Mouse (Mus musculus): ENCODE measurements around the gene Cntn5. TPM values are rescaled to one million over a fixed set of nuclear protein-coding genes. Genes with fewer than 3 reads are reported as not detected.

Gene Cntn5
- total RNA-seq, 1 experiment from 2014 or later = not detected

DNA sequence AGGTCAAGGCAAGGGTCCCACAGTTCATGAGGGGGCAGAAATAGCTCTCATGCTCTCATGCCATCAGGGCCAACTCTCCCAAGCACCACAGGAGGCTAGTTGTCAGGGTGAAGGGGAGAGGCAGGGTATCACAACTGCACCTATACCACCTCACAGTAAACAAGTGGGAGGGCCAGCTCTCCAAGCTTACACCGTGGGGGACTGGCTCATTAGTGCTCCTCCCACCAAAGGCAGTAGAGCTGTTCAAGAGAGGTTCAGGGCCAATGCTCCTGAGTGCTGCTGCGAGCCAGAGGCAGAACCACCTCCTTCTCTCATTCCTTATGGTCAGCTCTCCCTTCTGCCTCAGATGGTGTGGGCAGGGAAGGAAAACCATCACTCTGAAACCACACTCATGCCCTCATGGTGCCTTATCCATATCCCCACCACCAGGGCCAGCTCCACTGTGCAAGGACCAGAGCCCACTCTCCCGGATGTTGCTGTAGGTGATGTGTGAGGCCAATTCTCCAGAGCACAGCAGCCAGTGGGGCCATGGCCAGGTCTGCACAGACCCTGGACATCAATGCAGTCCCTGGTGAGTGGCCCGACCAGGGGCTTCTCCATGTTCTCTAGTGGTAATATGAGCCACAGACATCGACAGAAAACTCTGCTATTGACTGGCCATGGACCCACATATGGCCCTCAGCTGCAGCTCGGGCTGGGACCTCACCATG lies 538.2 kb downstream of the Cntn5 start:
- no peak for ATAC-seq (replicated peaks in 1 of 2; ENCODE audit: insufficient read depth in 1 of 2, low FRiP score in 2 of 2, low TSS enrichment in 1 of 2, low read depth in 1 of 2, poor library complexity in 2 of 2, severe bottlenecking in 2 of 2)

DNA sequence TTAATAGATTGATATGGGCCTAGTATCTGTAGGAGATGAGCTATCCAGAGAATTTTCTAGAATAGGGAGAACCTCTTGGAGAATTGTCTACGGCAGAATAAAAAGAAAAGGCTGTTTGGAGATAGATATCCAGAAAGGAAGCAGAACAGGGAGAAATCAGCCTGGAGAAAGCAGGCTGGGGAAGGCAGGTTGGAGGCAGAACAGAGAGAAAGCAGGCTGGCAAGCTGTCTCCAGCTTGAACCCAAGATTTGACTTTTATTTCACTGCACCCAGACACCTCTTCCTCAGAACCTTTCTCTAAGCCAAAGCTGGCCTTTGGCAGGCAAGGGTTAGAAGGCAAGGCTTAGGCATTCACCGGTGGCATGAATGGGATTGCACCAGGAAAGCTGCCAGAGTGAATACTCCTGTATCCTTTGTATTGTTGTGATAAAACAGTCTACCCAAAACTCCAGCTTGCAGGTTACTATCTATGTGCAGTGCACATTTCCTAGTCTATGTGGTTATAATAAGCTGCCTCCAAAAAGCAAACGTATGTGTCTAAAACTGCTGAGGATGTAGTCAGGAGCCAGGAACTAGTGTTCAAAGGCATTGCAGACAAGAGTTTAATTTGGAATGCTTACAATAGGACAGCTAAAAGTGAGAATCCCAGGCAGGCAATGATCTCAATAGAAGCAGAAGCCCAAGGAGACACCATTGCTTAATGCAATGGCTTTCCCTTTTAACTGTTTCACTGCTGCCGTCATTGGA lies 553.5 kb downstream of the Cntn5 start:
- no peak for ATAC-seq (replicated peaks in 1 of 2; ENCODE audit: insufficient read depth in 1 of 2, low FRiP score in 2 of 2, low TSS enrichment in 1 of 2, low read depth in 1 of 2, poor library complexity in 2 of 2, severe bottlenecking in 2 of 2)

DNA sequence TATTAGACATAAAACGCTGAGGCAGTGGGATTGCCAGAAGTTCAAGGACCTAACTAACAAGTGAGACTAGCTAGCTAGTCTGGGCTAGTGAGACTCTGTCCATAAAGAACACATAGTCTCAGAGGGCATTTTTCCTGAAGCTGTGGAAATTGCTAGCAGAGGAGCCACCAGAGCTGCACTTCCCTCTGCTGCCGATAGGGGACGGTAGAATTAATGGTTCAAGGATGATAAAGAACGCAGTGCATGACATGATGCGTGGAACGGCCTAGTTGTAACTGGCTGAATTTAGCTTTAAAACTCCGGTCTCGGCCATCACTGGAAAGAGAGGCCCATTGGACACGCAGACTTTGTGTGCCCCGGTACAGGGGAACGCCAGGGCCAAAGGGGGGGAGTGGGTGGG lies 555.8 kb downstream of the Cntn5 start:
- no peak for ATAC-seq (replicated peaks in 1 of 2; ENCODE audit: insufficient read depth in 1 of 2, low FRiP score in 2 of 2, low TSS enrichment in 1 of 2, low read depth in 1 of 2, poor library complexity in 2 of 2, severe bottlenecking in 2 of 2)

DNA sequence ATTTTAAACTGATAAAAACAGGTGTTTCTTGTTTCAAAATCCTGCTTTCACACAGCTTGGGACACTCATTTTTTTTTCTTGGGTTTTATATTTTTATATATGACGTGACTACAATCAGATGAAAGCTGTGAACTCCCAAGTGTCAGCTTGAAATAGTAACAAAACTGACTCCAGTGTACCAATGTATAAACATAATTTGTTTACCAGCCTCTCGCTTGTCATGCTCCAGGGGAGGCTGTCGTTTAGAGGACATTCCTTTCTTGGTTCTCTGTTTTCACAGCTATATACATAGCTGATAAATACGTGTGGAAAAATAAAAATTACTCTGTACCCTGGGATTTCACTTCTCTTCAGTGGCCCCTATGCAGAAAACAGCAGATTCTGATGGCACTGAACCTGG lies 556.4 kb downstream of the Cntn5 start:
- no peak for ATAC-seq (replicated peaks in 1 of 2; ENCODE audit: insufficient read depth in 1 of 2, low FRiP score in 2 of 2, low TSS enrichment in 1 of 2, low read depth in 1 of 2, poor library complexity in 2 of 2, severe bottlenecking in 2 of 2)

DNA sequence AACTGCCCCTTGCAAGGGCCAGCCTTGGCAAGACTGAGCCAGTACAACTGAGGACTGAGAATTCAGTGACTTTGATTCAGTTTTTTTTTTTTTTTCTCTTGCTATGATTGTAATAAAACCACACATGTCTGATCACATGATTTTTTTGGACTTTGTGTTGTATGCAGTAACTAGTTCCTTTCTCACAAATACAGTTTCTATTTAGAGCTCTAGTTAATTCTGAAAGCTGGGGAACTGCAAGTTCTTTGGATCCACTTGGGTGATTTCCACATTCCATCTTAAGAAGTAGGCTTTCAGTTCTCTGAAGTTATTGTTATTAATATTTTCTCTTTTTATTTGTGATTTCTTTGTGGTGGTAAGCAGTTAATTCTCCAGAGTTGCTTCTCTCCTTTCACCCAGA lies 563.8 kb downstream of the Cntn5 start:
- ATAC-seq (replicated peaks in 1 of 2; ENCODE audit: insufficient read depth in 1 of 2, low FRiP score in 2 of 2, low TSS enrichment in 1 of 2, low read depth in 1 of 2, poor library complexity in 2 of 2, severe bottlenecking in 2 of 2) = no peak

DNA sequence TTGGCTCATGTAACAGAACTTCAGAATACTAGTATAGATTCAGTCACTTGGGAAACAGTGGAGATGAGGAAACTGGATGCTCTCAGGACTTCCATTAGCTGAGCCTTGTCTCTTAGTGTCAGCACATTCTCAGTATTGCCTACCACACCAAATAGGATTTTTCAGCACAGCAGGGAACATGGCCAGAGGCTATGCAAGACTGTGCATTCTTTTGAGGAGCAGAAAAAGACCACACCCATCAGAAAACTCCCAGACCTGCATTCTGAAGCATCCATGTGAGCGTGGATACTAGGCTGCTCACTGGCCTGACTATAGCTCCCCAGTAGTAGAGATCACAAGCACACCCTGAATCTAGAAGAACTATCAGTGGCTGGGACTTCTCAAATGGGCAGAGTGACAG lies 564.9 kb downstream of the Cntn5 start:
- no peak for ATAC-seq (replicated peaks in 1 of 2; ENCODE audit: insufficient read depth in 1 of 2, low FRiP score in 2 of 2, low TSS enrichment in 1 of 2, low read depth in 1 of 2, poor library complexity in 2 of 2, severe bottlenecking in 2 of 2)

DNA sequence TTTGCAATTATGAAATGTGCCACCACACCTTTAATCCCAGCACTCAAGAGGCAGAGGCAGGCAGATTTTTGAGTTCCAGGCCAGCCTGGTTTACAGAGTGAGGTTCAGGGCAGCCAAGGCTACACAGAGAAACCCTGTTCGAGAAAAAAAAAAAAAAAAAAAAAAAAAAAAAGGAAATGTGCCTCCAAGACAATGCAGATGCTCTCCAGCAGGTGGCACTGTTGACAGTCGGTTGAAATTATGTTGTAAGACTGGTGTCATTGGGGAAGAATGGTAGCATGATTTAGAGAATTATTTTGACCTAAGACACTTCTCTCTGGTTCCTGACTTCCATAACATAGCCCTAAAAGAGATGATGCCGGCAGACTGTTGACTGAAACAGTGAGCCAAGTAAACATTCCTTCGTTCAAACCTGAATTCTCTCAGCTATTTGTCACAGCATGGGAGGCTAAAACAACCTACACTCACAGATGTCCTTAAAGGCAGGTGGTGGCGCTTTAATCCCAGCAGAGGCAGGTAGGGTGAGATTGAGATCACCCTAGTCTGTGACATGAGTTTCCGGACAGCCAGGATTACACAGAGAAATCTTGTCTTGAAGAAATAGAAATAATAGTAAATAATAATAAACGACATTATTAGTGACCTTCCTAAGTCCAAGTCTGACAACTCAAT lies 579.7 kb downstream of the Cntn5 start:
- ATAC-seq (replicated peaks in 1 of 2; ENCODE audit: insufficient read depth in 1 of 2, low FRiP score in 2 of 2, low TSS enrichment in 1 of 2, low read depth in 1 of 2, poor library complexity in 2 of 2, severe bottlenecking in 2 of 2) = 0 out of 4 replicates have a peak, but pooled peaks of 1 of the 2 experiments have one; percentile 75

DNA sequence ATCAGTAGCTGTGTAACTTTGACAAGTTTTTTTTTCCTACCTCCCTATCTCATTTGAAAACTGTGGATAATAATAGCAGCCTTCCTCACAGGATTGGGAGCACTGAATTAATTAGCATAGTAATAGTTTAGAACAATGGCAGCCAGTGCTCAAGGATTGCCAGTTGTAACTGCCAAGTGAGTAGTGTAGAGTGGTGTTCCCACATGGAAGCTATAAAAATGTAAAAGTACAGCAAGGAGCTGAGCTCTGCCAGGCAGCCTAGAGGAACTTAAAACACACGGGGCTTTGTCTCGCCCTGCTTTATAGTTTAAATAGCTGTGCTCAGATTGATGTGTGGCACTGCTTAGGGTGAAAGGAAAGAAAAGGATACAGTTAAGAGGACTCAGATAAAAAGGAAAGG lies 635.2 kb downstream of the Cntn5 start:
- no peak for ATAC-seq (replicated peaks in 1 of 2; ENCODE audit: insufficient read depth in 1 of 2, low FRiP score in 2 of 2, low TSS enrichment in 1 of 2, low read depth in 1 of 2, poor library complexity in 2 of 2, severe bottlenecking in 2 of 2)

DNA sequence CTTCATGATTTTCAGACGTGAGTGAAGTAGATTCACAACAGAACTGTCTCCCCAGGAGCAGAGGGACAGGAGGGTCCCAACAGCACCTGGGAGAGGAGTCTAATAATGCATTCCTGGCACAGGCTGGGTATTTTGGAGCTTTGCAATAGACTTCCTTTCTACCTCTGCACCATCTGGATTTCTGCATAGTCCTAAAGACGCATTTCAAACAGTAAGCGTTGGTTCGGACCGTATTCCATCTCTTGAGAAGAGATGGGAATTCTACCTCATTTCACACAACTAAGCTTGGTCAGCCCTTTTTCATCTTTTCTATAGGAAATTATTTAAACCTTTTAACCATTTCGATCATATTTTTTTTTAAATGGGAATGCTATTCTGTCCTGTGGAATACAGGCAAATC lies 635.7 kb downstream of the Cntn5 start:
- ATAC-seq (replicated peaks in 1 of 2; ENCODE audit: insufficient read depth in 1 of 2, low FRiP score in 2 of 2, low TSS enrichment in 1 of 2, low read depth in 1 of 2, poor library complexity in 2 of 2, severe bottlenecking in 2 of 2) = no peak

DNA sequence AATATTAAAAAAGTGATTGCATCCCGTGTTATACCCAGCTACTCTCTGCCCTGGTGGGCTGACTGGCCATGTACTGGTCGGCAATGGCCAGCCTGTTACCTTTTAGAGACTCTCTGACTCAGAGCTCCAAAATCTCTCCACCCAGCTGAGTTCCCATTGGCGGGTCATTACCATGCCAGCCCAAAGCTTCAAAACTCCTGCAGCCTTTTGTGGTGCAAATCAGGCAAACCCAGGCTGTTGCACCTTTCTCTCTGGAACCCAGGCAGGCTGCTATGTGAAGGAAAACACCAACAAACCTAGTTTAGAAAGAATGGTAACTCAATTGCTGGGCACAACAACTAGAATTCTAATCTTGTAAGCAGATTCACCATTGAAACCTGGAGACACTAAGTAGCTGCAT lies 639.0 kb downstream of the Cntn5 start:
- no peak for ATAC-seq (replicated peaks in 1 of 2; ENCODE audit: insufficient read depth in 1 of 2, low FRiP score in 2 of 2, low TSS enrichment in 1 of 2, low read depth in 1 of 2, poor library complexity in 2 of 2, severe bottlenecking in 2 of 2)

DNA sequence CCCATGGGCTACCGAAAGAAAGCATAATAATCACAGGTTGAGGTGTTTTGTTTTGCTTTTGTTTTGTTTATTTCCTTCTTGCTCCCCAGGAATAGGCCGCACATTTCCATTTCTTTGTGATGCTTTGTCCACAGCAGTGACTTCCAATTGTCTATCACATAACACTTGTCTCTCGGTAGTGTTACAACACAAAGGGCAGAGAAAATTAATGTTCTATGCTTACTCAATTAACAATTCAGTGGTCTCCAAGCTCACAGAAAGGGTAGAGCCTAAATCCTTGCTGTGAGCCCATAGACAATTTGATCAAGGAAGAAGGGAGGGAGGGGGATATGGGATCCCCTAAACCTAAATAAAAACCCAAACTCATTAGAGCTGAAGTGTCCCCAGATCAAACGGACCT lies 671.2 kb downstream of the Cntn5 start:
- no peak for ATAC-seq (replicated peaks in 1 of 2; ENCODE audit: insufficient read depth in 1 of 2, low FRiP score in 2 of 2, low TSS enrichment in 1 of 2, low read depth in 1 of 2, poor library complexity in 2 of 2, severe bottlenecking in 2 of 2)

DNA sequence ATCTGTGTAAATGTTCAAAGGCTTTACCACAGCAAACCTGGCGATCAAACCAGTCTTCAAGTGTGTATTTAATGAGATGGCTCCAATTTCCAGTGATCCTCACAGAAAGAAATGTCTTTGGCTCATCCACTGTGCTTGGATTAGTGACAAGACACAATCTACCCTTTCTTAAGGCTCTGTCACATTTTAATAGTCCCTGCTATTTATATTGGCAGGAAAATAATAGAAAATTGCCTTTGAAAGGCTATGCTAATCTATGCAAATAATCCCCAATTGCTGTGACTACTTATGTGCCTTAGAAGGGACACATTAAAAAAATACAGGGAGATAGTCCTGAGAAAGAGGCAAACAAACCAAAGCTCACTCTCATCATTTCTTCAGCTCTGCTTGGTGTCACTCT lies 672.5 kb downstream of the Cntn5 start:
- no peak for ATAC-seq (replicated peaks in 1 of 2; ENCODE audit: insufficient read depth in 1 of 2, low FRiP score in 2 of 2, low TSS enrichment in 1 of 2, low read depth in 1 of 2, poor library complexity in 2 of 2, severe bottlenecking in 2 of 2)

DNA sequence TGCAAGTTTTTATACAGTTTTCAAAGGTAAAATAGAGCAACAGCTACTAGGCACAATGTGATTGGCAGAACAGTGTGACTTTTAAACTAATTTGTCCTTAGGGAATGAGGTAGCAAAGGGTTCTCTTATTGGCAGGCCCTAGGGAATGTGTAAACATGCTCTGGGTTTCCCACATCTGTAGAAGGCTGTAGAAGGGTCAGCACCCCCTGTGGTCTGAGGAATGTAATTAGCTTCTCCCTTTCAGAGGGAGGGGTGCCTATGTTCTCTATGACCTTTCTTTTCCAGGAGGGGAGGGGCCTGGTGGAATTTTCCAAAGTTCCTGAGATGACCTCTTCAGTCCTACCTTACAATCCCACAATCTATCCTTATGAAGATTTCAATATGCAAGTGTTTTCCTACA lies 673.6 kb downstream of the Cntn5 start:
- no peak for ATAC-seq (replicated peaks in 1 of 2; ENCODE audit: insufficient read depth in 1 of 2, low FRiP score in 2 of 2, low TSS enrichment in 1 of 2, low read depth in 1 of 2, poor library complexity in 2 of 2, severe bottlenecking in 2 of 2)

DNA sequence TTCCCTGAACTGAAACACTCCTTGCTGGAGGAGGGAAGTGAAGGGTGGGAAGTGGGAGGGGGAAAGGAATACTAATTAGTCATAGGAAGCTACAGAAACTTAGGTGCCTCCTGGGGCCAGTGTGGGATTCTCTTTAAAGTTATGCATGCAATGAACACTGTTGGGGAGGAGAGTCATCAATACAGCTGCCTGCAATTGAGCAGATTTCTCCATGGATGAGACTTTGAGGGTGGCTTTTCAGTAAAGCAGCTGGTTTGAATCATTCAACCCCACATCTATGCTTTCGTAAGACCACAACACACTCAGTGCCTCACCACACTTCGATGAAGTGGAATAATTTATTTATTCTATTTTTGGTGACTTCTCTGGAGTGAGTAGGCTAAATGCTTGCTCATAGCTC lies 674.9 kb downstream of the Cntn5 start:
- ATAC-seq (replicated peaks in 1 of 2; ENCODE audit: insufficient read depth in 1 of 2, low FRiP score in 2 of 2, low TSS enrichment in 1 of 2, low read depth in 1 of 2, poor library complexity in 2 of 2, severe bottlenecking in 2 of 2) = no peak

DNA sequence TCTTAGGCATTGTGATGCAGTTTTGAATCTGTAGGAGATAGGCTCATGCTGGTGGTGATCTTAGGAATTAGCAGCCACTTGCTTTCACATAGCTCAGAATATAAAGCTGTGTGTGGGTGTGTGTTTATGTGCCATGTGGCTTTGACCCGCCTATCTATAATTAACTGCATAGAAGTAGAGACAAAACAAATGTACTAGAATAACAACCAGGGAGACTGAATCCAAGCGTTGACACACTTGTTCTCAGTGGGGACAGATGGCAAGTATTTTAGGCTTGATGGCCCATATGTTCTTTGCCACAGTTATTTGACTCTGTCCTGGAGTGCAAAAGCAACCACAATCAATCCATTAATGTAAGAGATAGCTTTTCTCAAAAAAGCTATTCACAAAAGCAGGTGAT lies 678.6 kb downstream of the Cntn5 start:
- no peak for ATAC-seq (replicated peaks in 1 of 2; ENCODE audit: insufficient read depth in 1 of 2, low FRiP score in 2 of 2, low TSS enrichment in 1 of 2, low read depth in 1 of 2, poor library complexity in 2 of 2, severe bottlenecking in 2 of 2)

DNA sequence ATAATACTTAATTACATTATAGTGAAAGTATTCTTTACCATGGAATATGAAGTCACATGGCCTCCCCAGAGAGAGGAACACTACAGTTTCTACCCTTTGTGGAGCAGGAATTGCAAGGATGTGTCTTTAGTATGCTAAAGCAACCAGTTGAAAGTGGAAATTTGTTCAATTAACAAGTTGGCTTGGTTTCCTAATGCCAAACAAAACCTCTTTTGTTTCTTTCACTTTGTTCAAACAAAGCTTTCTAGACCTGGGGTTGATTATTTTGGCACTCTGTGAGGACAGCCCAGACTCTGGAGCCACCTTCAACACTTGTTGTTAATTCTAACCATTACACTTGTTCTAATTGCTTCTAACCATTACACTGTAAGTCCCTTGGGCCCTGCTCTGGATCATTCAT lies 718.5 kb downstream of the Cntn5 start:
- ATAC-seq (replicated peaks in 1 of 2; ENCODE audit: insufficient read depth in 1 of 2, low FRiP score in 2 of 2, low TSS enrichment in 1 of 2, low read depth in 1 of 2, poor library complexity in 2 of 2, severe bottlenecking in 2 of 2) = no peak

DNA sequence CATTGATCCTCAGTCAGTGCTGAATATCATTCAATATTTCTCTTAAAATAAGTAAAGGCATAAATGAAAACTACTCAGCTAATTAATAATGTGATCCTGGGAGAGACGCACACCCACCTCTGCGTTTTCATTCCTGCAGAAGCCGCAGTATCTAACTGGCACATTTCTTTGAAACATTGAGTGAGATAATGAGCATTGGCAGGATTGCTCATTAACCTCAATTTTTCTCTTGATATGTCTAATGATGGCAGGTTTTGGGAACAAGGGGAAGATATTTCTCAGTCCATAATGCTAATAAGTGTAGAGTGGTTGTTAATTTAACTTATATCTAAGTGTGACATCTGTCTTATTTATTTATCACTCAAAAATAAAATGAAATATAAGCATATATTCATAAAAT lies 734.0 kb downstream of the Cntn5 start:
- ATAC-seq (replicated peaks in 1 of 2; ENCODE audit: insufficient read depth in 1 of 2, low FRiP score in 2 of 2, low TSS enrichment in 1 of 2, low read depth in 1 of 2, poor library complexity in 2 of 2, severe bottlenecking in 2 of 2) = no peak

DNA sequence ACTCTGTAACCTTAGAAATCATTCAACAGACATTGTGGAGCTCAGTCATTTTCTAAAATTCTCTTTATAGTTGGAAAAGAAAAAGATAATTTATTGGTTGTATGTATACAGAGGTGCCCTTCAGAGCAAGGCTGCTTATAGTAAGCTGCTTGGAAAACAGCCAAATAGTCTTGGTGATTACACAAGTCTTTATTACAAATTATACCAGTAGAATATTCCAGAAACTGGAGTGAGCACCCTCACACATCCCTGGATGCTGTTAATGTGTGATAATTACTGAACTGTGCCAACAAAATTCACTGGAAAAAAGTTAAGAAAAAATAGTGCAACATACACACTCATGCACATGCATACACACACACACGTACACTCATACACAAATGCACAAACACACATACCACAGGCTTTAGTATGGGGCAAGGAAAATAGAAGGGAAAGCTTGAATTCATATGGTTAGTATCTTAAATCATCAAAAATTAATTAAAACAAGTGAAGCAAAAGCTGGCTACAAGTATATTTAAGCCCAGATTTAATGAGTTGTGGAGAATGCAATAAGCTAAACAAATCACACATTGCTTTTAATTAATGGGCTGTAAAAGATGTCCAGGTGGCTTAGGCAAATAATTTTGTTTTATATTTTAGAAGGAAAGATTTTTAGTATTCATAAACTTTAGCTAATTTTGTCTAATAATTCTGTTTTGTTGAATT lies 783.1 kb downstream of the Cntn5 start:
- no peak for ATAC-seq (replicated peaks in 1 of 2; ENCODE audit: insufficient read depth in 1 of 2, low FRiP score in 2 of 2, low TSS enrichment in 1 of 2, low read depth in 1 of 2, poor library complexity in 2 of 2, severe bottlenecking in 2 of 2)
